Mouse (Mus musculus): ENCODE measurements around the gene Pik3r1.

DNA sequence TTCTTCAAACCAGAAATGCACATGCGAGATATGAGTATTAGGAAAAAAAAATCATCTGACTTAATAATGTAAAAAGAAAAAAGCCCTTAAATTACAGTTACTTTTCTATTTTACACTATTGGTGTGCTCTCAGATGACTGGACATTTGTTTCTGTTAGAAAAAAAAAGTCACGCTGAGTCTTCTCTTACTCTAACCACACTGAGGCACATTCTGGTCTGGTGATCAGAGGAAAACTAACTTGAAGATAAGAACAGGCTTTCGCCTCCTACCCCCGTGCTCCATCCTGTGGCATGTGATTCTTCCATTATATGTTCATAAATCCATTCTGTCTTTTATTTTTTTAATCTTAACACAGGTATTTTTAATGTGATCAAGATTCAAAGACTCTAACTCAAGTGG, 30.5 kb upstream of the Pik3r1 start:
- TF ChIP-seq POLR2A (IDR thresholded peaks at IDR 0.05; ENCODE audit: insufficient read depth, low read depth, low read length) (no peak), CTCF (IDR thresholded peaks at IDR 0.05) (no peak)

Data from heart, adult 2 months (tissue).